ENCODE assay signal across 12 mouse cellular contexts in the genomic region with DNA sequence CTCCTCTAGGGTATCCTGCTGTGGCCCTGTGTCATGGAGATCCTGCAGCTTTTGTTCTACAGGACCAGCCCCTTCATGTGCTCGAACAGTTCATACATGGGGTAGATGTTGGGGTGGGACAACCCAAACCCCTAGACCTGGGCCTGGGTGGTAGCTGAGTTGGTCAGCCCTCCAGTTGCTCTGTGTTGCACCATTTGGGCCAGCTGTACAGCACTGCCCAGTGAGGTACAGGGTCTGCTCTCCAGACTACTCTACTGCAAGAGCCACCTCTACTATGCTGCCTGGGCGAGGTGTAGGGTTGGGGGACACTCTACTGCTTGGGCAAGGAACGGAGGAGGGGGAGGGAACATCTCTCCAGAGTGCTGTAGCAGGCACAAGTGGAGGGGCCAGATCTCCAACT.
"Had no signal": no experiment of that assay in that cellular context is flagged by ENCODE, and none has a peak within 500 bp of the region (broad histone marks: within the 10 kb centered on the region; RNA-seq: fewer than 3 reads in every experiment).

No protein-coding gene starts in this region.

- H3K4me3 ChIP-seq: midbrain, embryonic 10.5 days had no signal

- H3K36me3 ChIP-seq: midbrain, embryonic 10.5 days had no signal

- DNase-seq: kidney, adult 11 months; kidney, adult 9 months; kidney, postnatal 36 days; left cerebral cortex, postnatal 4 days; lung, embryonic 14.5 days; lung, postnatal 10 days; lung, postnatal 4 days; thymus, adult 2 months; thymus, postnatal 25 days had no signal

- H3K9me3 ChIP-seq: midbrain, embryonic 10.5 days had no signal

- H3K27ac ChIP-seq: kidney, postnatal 0 days; liver, embryonic 14.5 days; midbrain, embryonic 10.5 days had no signal

- H3K9ac ChIP-seq: liver, embryonic 14.5 days; lung, embryonic 14.5 days had no signal

- H3K4me1 ChIP-seq: midbrain, embryonic 10.5 days had no signal

- H3K4me2 ChIP-seq: lung, embryonic 14.5 days had no signal
